Mouse (Mus musculus) natural killer cell, adult 2 months (primary cell): ENCODE results near the gene Pacsin3.

Experiments used
- DNase-seq, 2 experiments: peaks; one replicate each; pipeline ENCODE4 v3.0.0; 2022; ENCODE audit warnings: low spot score in 2 of 2

The Pacsin3 gene

GRCm38 (mm10) chr2:91259493-91259892 is 3.7 kb downstream of the Pacsin3 start:
- no peak for DNase-seq

GRCm38 (mm10) chr2:91263692-91264660 is 8.2 kb downstream of the Pacsin3 start:
- DNase-seq: no peak

GRCm38 (mm10) chr2:91264711-91265681 is 9.2 kb downstream of the Pacsin3 start, which contains the start of gene Arfgap2:
Gene Arfgap2 (plus strand): TSS chr2:91264974.
- peak; percentile 94 for DNase-seq

- no peak for DNase-seq
These were observed 12.3 kb downstream of the Pacsin3 start for GRCm38 (mm10) chr2:91268042-91268441.

- DNase-seq: no peak
These were observed 13.0 kb downstream of the Pacsin3 start for GRCm38 (mm10) chr2:91268706-91269105.

- DNase-seq: no peak
These were observed 14.0 kb downstream of the Pacsin3 start for GRCm38 (mm10) chr2:91269687-91270133.

GRCm38 (mm10) chr2:91278749-91279371 is 23.1 kb downstream of the Pacsin3 start:
- no peak for DNase-seq

GRCm38 (mm10) chr2:91279372-91279755 is 23.6 kb downstream of the Pacsin3 start:
- no peak for DNase-seq

- no peak for DNase-seq
These were observed 25.6 kb downstream of the Pacsin3 start for GRCm38 (mm10) chr2:91281366-91281765.

GRCm38 (mm10) chr2:91283972-91284371 is 28.2 kb downstream of the Pacsin3 start:
- no peak for DNase-seq

- no peak for DNase-seq
These were observed 28.8 kb downstream of the Pacsin3 start for GRCm38 (mm10) chr2:91284375-91285199.

- DNase-seq: peak in 1 of 2 experiments; percentile 33
These were observed 30.2 kb downstream of the Pacsin3 start for GRCm38 (mm10) chr2:91285885-91286505.

GRCm38 (mm10) chr2:91287563-91287962 is 31.8 kb downstream of the Pacsin3 start:
- no peak for DNase-seq

GRCm38 (mm10) chr2:91291197-91292007 is 35.6 kb downstream of the Pacsin3 start:
- no peak for DNase-seq

- DNase-seq: no peak
These were observed 38.5 kb downstream of the Pacsin3 start for GRCm38 (mm10) chr2:91294226-91294625.

- no peak for DNase-seq
These were observed 40.1 kb downstream of the Pacsin3 start for GRCm38 (mm10) chr2:91295895-91296294.

GRCm38 (mm10) chr2:91299156-91299555 is 43.4 kb downstream of the Pacsin3 start:
- DNase-seq: no peak

- no peak for DNase-seq
These were observed 45.0 kb downstream of the Pacsin3 start for GRCm38 (mm10) chr2:91300784-91301183.

- no peak for DNase-seq
These were observed 46.1 kb downstream of the Pacsin3 start for GRCm38 (mm10) chr2:91301836-91302235.
